Mouse (Mus musculus): ENCODE measurements around the gene Dcaf10.
A peak's percentile ranks its signal among the peaks of the same experiment; 100 is the strongest.

Gene Dcaf10

GRCm38 (mm10) chr4:45421519-45422260, 79.8 kb downstream of the Dcaf10 start:
- DNase-seq = no peak

- no peak for DNase-seq
Measured at GRCm38 (mm10) chr4:45422640-45423039, 80.7 kb downstream of the Dcaf10 start.

- DNase-seq = no peak
Measured at GRCm38 (mm10) chr4:45423406-45423805, 81.5 kb downstream of the Dcaf10 start.

GRCm38 (mm10) chr4:45426724-45427457, 85.0 kb downstream of the Dcaf10 start:
- DNase-seq = peak; percentile 61
